Mouse (Mus musculus): ENCODE data around the gene Wdr37.

DNA sequence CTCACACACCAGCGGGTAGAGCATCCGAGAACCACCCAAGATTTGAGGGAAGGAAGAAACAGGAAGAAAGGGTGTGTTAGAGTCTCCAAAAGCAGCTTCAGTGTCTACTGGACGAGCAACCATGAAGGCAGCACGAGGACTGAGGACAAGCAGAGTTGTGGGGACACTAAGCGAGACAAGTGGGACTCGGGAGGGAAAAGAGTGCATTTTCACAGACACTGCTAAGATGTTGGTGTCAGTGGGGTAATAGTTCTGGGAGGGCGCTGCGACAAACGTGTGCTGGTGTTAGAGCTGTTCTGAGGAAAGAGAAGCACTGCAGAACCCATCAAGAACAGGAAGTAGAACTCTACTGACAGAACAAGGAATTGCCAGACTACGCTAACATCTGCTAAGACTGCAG, 32.6 kb downstream of the Wdr37 start:
- TF ChIP-seq POLR2A (IDR thresholded peaks at IDR 0.05; ENCODE audit: insufficient read length, low read depth) (no peak), REST (IDR thresholded peaks at IDR 0.05; ENCODE audit: insufficient read depth, insufficient read length) (no peak), MAX (IDR thresholded peaks at IDR 0.05; ENCODE audit: low read depth) (no peak), E2F4 (IDR thresholded peaks at IDR 0.05; ENCODE audit: insufficient read depth) (no peak), TCF3 (IDR thresholded peaks at IDR 0.05; ENCODE audit: insufficient read length, low read depth) (no peak), MYOG (IDR thresholded peaks at IDR 0.05; ENCODE audit: control insufficient read depth in 1 of 3, insufficient read depth in 1 of 3, insufficient read length in 2 of 3, low read depth in 2 of 3) (no peak), POLR2AphosphoS2 (IDR thresholded peaks at IDR 0.05; ENCODE audit: insufficient read length, low read depth) (no peak)
